Mouse (Mus musculus): Measurements from ENCODE around the gene Olfr1046.
"Not testable (repeated sequence)": the region's sequence is repeated elsewhere in the genome, so short reads cannot be mapped to it uniquely, and the experiment has no call there.

Olfr1046 gene

GRCm38 (mm10) chr2:86219214-86219613, at the start of gene Olfr1046:
TSS of gene Olfr1046 (minus strand) at chr2:86219314.
- no peak for DNase-seq

DNA sequence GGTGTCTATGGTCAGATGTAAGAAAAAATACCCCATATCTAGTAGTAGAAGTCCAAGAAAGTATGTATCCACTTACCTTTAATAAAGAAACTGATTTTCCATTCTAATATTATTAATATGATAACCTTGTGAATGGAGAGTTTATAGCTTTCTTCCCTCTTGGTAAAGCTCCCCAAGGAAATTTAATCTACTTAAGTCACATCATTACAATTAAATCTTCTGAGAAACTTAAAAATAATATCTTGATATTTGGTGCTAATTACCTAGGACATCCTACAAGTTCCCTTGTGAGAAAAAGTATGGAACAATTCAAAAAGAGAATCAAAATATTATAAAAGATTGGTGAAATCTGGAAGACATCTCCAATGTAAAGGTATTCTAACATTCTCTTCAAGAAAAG, 39.1 kb upstream of the Olfr1046 start, which contains the start of gene Olfr1049:
TSS of gene Olfr1049 (minus strand) at position 101 of the 400 bp plus-strand sequence.
- not testable (repeated sequence) for DNase-seq

DNA sequence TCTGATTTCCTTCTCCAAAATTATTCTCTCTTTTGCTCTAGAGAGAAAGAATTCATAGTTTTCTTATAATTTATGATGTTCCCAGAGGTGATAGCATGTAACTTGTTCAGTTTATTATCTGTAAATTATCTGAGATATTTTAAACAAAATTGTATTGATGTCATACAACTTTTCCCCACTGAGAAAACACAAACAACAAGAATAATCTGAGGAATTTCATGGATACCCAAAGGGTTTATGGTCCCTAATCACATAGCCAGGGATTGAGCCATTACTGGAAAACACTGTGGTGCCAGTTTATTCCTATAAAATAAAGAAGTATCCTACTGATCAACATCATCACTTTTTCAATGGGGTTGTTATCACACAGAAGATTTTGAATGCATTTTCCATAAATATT, 21.1 kb upstream of the Olfr1046 start, which contains the start of gene Olfr1048:
TSS of gene Olfr1048 (minus strand) at position 101 of the 400 bp plus-strand sequence.
- DNase-seq, result no peak

- no peak for DNase-seq
These were observed 12.2 kb upstream of the Olfr1046 start, which contains the start of gene Olfr1047 for GRCm38 (mm10) chr2:86231301-86231700. TSS of gene Olfr1047 (minus strand) at chr2:86231401.

DNA sequence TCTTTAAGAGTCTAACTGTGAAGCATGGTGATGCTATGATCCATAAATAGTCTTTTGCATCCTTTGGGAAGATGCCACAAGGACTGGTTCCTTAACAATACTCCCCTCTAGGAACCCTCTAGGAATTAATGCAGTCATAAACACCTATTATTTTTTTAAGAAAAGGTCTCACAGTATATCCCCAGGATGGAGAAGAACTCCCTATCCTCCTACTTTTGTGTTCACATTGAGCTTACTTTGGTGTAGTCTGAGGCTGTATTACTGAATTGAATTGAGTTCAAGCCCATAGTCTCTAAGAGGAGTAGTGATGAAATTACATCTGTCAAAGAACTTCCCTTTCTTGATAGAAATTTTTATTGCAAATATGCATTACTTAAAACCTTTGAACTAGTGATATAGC, 16.2 kb downstream of the Olfr1046 start, which contains the start of gene Olfr1045:
TSS of gene Olfr1045 (minus strand) at position 101 of the 400 bp plus-strand sequence.
- no peak for DNase-seq

GRCm38 (mm10) chr2:86195863-86196262, 23.3 kb downstream of the Olfr1046 start:
- no peak for DNase-seq

DNA sequence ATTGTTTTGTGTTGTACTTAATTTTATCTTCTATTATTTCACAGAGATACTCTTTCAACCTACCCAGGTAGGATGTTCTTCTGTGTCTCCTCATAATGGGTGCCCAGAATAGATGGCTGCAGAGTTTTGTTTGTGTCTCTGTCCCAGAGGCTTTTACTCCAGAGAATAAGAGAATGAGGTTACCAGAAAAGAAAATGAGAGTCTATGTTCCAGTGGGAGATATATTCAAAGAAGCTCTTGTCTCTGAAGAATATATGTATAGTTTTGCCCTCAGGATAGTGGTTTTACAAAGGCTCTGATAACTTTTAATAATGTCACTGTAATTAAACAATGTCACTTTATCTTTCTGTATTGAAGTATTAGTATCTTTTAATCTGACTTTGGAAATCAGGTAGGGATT, 33.5 kb downstream of the Olfr1046 start, which contains the start of gene Olfr52:
TSS of gene Olfr52 (minus strand) at position 101 of the 400 bp plus-strand sequence.
- no peak for DNase-seq

DNA sequence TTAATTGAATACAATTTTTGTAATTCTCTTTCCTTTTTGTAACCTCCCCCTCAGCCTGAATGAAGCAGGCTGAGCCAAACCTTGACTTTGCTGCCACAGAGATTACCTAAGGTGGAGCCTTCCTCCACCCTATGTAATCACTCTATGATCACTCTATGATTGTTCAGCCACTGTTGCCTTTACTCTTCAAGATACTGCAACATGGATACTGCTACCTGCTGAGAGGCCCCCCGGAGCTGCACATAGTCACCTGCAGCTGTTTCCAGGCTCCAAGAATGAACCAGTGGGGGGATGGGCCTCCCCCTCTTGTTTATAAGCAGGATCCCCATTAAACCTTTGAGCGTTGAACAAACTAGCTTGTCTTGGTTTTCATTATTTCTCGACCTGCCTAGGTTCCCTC, 39.2 kb downstream of the Olfr1046 start:
- no peak for DNase-seq

- DNase-seq, result no peak
These were observed 41.4 kb downstream of the Olfr1046 start, which contains the start of gene Olfr1044 for GRCm38 (mm10) chr2:86177720-86178119. TSS of gene Olfr1044 (minus strand) at chr2:86177820.

GRCm38 (mm10) chr2:86175422-86175821, 43.7 kb downstream of the Olfr1046 start:
- DNase-seq, result not testable (repeated sequence)

GRCm38 (mm10) chr2:86167422-86167821, 51.7 kb downstream of the Olfr1046 start, which contains the start of gene Olfr1043:
TSS of gene Olfr1043 (minus strand) at chr2:86167522.
- DNase-seq, result no peak
